Mouse (Mus musculus): ENCODE data around the gene Smc2. TPM values are rescaled to one million over a fixed set of nuclear protein-coding genes. Genes with fewer than 3 reads are reported as not detected.
"Not testable (repeated sequence)": the region's sequence is repeated elsewhere in the genome, so short reads cannot be mapped to it uniquely, and the experiment has no call there.

Gene Smc2
- polyA plus RNA-seq, 1 experiment from 2014 or later = 145 TPM

DNA sequence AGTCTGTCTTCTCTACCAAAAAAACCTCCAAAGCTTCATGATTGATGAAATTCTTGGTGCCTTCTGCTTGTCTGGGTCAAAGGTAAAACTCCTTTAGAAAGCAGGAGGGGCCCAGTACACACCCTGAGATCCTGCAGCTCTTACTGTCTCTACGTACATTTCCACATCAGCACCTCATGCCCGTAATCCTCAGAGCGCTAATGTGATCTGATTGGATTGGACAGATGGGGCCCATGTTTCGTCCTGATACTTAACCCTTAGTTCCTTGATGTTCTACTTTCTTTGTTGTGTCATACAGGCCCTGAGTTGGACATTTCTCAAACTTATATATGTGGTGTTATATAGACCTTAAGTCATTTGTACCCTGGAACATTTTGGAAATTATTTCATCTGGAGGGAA, 48.4 kb downstream of the Smc2 start:
- Histone ChIP-seq H3K4me2 (ENCODE audit: low read depth, low read length) (no peak overlapping the region), H3K36me3 (ENCODE audit: control insufficient read depth, insufficient read depth, low read length) (no peaks in the 10 kb centered on the region; the same call in 1 of the 2 replicates), H3K9me3 (replicated peaks; ENCODE audit: control insufficient read depth, low read length) (no peaks in the 10 kb centered on the region), H3K27ac (ENCODE audit: low read length) (no peak overlapping the region), H3K9ac (ENCODE audit: low read length) (no peak overlapping the region), H3K4me1 (ENCODE audit: control insufficient read depth, insufficient read depth, low read length) (no peaks in the 10 kb centered on the region), H3K27me3 (ENCODE audit: control insufficient read depth, insufficient read depth, low read length) (no peaks in the 10 kb centered on the region), H3K4me3 (replicated peaks; ENCODE audit: low read length) (no peak overlapping the region)
- 90% methylated on average over 4 of the region's 4 CpGs for WGBS
- ATAC-seq (ENCODE audit: insufficient read depth, low FRiP score) = no peak

GRCm38 (mm10) chr4:52497144-52497543, 58.1 kb downstream of the Smc2 start, which contains the start of gene Vma21-ps:
Gene Vma21-ps, minus strand, starts transcription at chr4:52497244.
- not testable (repeated sequence) for H3K36me3 ChIP-seq (ENCODE audit: control insufficient read depth, insufficient read depth, low read length); H3K27me3 ChIP-seq (ENCODE audit: control insufficient read depth, insufficient read depth, low read length); H3K9ac ChIP-seq (ENCODE audit: low read length); H3K9me3 ChIP-seq (replicated peaks; ENCODE audit: control insufficient read depth, low read length); H3K4me1 ChIP-seq (ENCODE audit: control insufficient read depth, insufficient read depth, low read length); H3K4me2 ChIP-seq (ENCODE audit: low read depth, low read length); H3K4me3 ChIP-seq (replicated peaks; ENCODE audit: low read length); H3K27ac ChIP-seq (ENCODE audit: low read length); ATAC-seq (ENCODE audit: insufficient read depth, low FRiP score)
- WGBS = 96% methylated on average over 10 of the region's 10 CpGs

- H3K9me3 ChIP-seq (replicated peaks; ENCODE audit: control insufficient read depth, low read length) = no peaks in the 10 kb centered on the region
- 17% methylated on average over 4 of the region's 4 CpGs for WGBS
- H3K27ac ChIP-seq (ENCODE audit: low read length) = no peak overlapping the region
- no peak for ATAC-seq (ENCODE audit: insufficient read depth, low FRiP score)
- H3K4me2 ChIP-seq (ENCODE audit: low read depth, low read length) = no peak overlapping the region
- no peak overlapping the region for H3K4me3 ChIP-seq (replicated peaks; ENCODE audit: low read length)
- no peaks in the 10 kb centered on the region for H3K4me1 ChIP-seq (ENCODE audit: control insufficient read depth, insufficient read depth, low read length)
- H3K36me3 ChIP-seq (ENCODE audit: control insufficient read depth, insufficient read depth, low read length) = no peaks in the 10 kb centered on the region
- H3K9ac ChIP-seq (ENCODE audit: low read length) = no peak overlapping the region
- no peaks in the 10 kb centered on the region for H3K27me3 ChIP-seq (ENCODE audit: control insufficient read depth, insufficient read depth, low read length)
Measured at GRCm38 (mm10) chr4:52517580-52517979, 78.5 kb downstream of the Smc2 start.

GRCm38 (mm10) chr4:52519301-52519700, 80.3 kb downstream of the Smc2 start:
- WGBS = 74% methylated on average over 5 of the region's 5 CpGs
- no peak for ATAC-seq (ENCODE audit: insufficient read depth, low FRiP score)
- no peaks in the 10 kb centered on the region for H3K36me3 ChIP-seq (ENCODE audit: control insufficient read depth, insufficient read depth, low read length)

GRCm38 (mm10) chr4:52526464-52526863, 87.4 kb downstream of the Smc2 start:
- no peaks in the 10 kb centered on the region for H3K36me3 ChIP-seq (ENCODE audit: control insufficient read depth, insufficient read depth, low read length)
- 72% methylated on average over 5 of the region's 5 CpGs for WGBS
- H3K4me2 ChIP-seq (ENCODE audit: low read depth, low read length) = no peak overlapping the region
- no peak overlapping the region for H3K9ac ChIP-seq (ENCODE audit: low read length)
- no peaks in the 10 kb centered on the region for H3K27me3 ChIP-seq (ENCODE audit: control insufficient read depth, insufficient read depth, low read length)
- H3K9me3 ChIP-seq (replicated peaks; ENCODE audit: control insufficient read depth, low read length) = no peaks in the 10 kb centered on the region
- H3K27ac ChIP-seq (ENCODE audit: low read length) = no peak overlapping the region
- ATAC-seq (ENCODE audit: insufficient read depth, low FRiP score) = no peak
- H3K4me1 ChIP-seq (ENCODE audit: control insufficient read depth, insufficient read depth, low read length) = no peaks in the 10 kb centered on the region
- no peak overlapping the region for H3K4me3 ChIP-seq (replicated peaks; ENCODE audit: low read length)

More at GRCm38 (mm10) chr4:52519301-52519700, 80.3 kb downstream of the Smc2 start:
- Histone ChIP-seq H3K27me3 (ENCODE audit: control insufficient read depth, insufficient read depth, low read length) (no peaks in the 10 kb centered on the region), H3K9ac (ENCODE audit: low read length) (no peak overlapping the region), H3K9me3 (replicated peaks; ENCODE audit: control insufficient read depth, low read length) (no peaks in the 10 kb centered on the region), H3K4me2 (ENCODE audit: low read depth, low read length) (no peak overlapping the region), H3K27ac (ENCODE audit: low read length) (no peak overlapping the region), H3K4me3 (replicated peaks; ENCODE audit: low read length) (no peak overlapping the region), H3K4me1 (ENCODE audit: control insufficient read depth, insufficient read depth, low read length) (no peaks in the 10 kb centered on the region)

DNA sequence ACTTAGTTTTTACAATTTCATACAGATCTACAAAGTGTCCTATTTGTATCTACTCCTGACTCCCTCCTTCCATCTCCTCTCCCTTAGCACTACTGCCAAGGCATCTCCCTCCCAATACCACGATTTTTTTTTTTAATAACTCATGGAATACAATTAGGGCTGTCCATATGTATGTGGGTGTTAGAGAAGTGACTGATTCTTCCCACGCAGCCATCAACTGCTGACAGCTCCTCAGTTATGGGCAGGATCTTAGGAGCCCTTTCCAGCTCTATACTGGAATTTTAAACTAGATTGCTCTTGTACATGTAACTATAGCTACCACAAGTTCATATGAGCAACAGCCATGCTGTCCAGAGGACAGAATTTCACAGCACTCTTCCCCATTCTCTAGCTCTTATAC, 91.6 kb downstream of the Smc2 start:
- no peak overlapping the region for H3K9ac ChIP-seq (ENCODE audit: low read length)

More for the DNA sequence above, 91.6 kb downstream of the Smc2 start:
- 66% methylated on average over 2 of the region's 2 CpGs for WGBS
- ATAC-seq (ENCODE audit: insufficient read depth, low FRiP score) = no peak
- Histone ChIP-seq H3K4me1 (ENCODE audit: control insufficient read depth, insufficient read depth, low read length) (no peaks in the 10 kb centered on the region), H3K4me3 (replicated peaks; ENCODE audit: low read length) (no peak overlapping the region), H3K27ac (ENCODE audit: low read length) (no peak overlapping the region), H3K9me3 (replicated peaks; ENCODE audit: control insufficient read depth, low read length) (no peaks in the 10 kb centered on the region), H3K4me2 (ENCODE audit: low read depth, low read length) (no peak overlapping the region), H3K27me3 (ENCODE audit: control insufficient read depth, insufficient read depth, low read length) (no peaks in the 10 kb centered on the region), H3K36me3 (ENCODE audit: control insufficient read depth, insufficient read depth, low read length) (no peaks in the 10 kb centered on the region)

Other genes with a start within 250 kb of the Smc2 start
- 1.5 and 3.5 TPM in 2 replicates for gene Vma21-ps, start 58.0 kb downstream of the Smc2 start, polyA plus RNA-seq (2015; fragmentation: Nextera tagmentation; extraction: Ambion mirVana)
- not detected in 2 replicates for gene Toporsl, start 157.0 kb downstream of the Smc2 start, polyA plus RNA-seq (2015; fragmentation: Nextera tagmentation; extraction: Ambion mirVana)